Comparison of ENCODE assay signal across 9 mouse cellular contexts in genomic region chr19:46961047-46961651, GRCm38 (mm10). TPM values are rescaled to one million over a fixed set of nuclear protein-coding genes. Genes with fewer than 3 reads are reported as not detected.
A peak's percentile ranks its signal among the peaks of the same experiment; 100 is the strongest.
DNase-seq lines count a peak whose midpoint lies in the region; ATAC-seq and TF ChIP-seq lines count a peak whose summit lies in the region.
"Had no signal": no experiment of that assay in that cellular context is flagged by ENCODE, and none has a peak within 500 bp of the region (broad histone marks: within the 10 kb centered on the region; RNA-seq: fewer than 3 reads in every experiment).

No protein-coding gene starts in this region.

- TF ChIP-seq RAD21 in CH12.LX (IDR thresholded peaks at IDR 0.05; ENCODE audit: low read depth, low read length), result no peak

- peaks cover 2% of the 10 kb centered on the region for H3K79me2 ChIP-seq in heart, adult 2 months (replicated peaks; ENCODE audit: control insufficient read depth, insufficient read depth, low read length)
- H3K79me2 ChIP-seq in CH12.LX (replicated peaks; ENCODE audit: control insufficient read depth, extremely low read depth, insufficient read depth, poor library complexity, severe bottlenecking), result peaks cover 30% of the 10 kb centered on the region

- TF ChIP-seq CTCF in heart, adult 2 months (IDR thresholded peaks at IDR 0.05), result no peak
- no peak for TF ChIP-seq CTCF in CH12.LX (conservative IDR thresholded peaks at IDR 0.05 in 1 of 2, IDR thresholded peaks at IDR 0.05 in 1 of 2; ENCODE audit: low read depth in 2 of 2, low read length in 2 of 2)
- TF ChIP-seq CTCF in liver, postnatal 0 days (IDR thresholded peaks at IDR 0.05; ENCODE audit: low read depth), result no peak

- peaks cover 6% of the 10 kb centered on the region for H3K4me1 ChIP-seq in heart, adult 2 months (ENCODE audit: control insufficient read depth, insufficient read depth, low read length)
- peaks cover 3 to 38% of the 10 kb centered on the region in 2 experiments; a peak in 3 of 4 replicates for H3K4me1 ChIP-seq in CH12.LX (ENCODE audit: control insufficient read depth in 1 of 2, insufficient read depth in 2 of 2)
- peaks cover 18% of the 10 kb centered on the region for H3K4me1 ChIP-seq in forebrain, embryonic 14.5 days (ENCODE audit: control insufficient read depth, insufficient read depth, low read length)
- peaks cover 49% of the 10 kb centered on the region for H3K4me1 ChIP-seq in liver, postnatal 0 days (ENCODE audit: insufficient read depth)

- intact Hi-C loops in heart, adult 2 months (cut with DNase I), result no loop called here
- intact Hi-C loops in heart, postnatal 36 days (cut with DNase I), result no loop called here

- no peak for TF ChIP-seq EP300 in heart, adult 2 months (IDR thresholded peaks at IDR 0.05; ENCODE audit: insufficient read depth, low read depth, low read length)
- TF ChIP-seq EP300 in CH12.LX (IDR thresholded peaks at IDR 0.05; ENCODE audit: low read length), result 0 out of 2 replicates have a peak, but pooled peaks have one; percentile 37
- no peak; the same call in 1 of the 2 replicates for TF ChIP-seq EP300 in liver, postnatal 0 days (IDR thresholded peaks at IDR 0.05; ENCODE audit: low read depth)

- dilution Hi-C loops in CH12.LX (cut with MboI; ENCODE audit: extremely low pct_ligation_motif_present, extremely low pct_unique_long_range_greater_than_20kb, low sequenced_read_pairs), result no loop called here

- DNase-seq in heart, adult 2 months, result no peak
- no peak for DNase-seq in heart, postnatal 36 days
- peak; percentile 60 for DNase-seq in CH12.LX (ENCODE audit: extremely low read depth)
- no peak for DNase-seq in forebrain, embryonic 14.5 days (ENCODE audit: low spot score)
- no peak for DNase-seq in liver, postnatal 0 days
- no peak for DNase-seq in frontal cortex, postnatal 36 days (ENCODE audit: low spot score in 2 of 2)
- no peak for DNase-seq in cerebellum, adult 9-11 months
- no peak for DNase-seq in adipocyte (ENCODE audit: low spot score)

- peak overlapping the region; percentile 73 for H3K9ac ChIP-seq in heart, adult 2 months (ENCODE audit: low read depth, low read length)
- peak overlapping the region; percentile 97 for H3K9ac ChIP-seq in CH12.LX (ENCODE audit: insufficient read depth, low read depth)
- peak overlapping the region; percentile 88 for H3K9ac ChIP-seq in forebrain, embryonic 14.5 days (ENCODE audit: low read length)
- peak overlapping the region; percentile 98 for H3K9ac ChIP-seq in liver, postnatal 0 days (replicated peaks)

- peaks cover 6% of the 10 kb centered on the region for H3K36me3 ChIP-seq in heart, adult 2 months (ENCODE audit: control insufficient read depth, insufficient read depth, low read length)
- H3K36me3 ChIP-seq in CH12.LX (replicated peaks in 1 of 2; ENCODE audit: control insufficient read depth in 1 of 2, insufficient read depth in 1 of 2, low read length in 1 of 2), result peaks cover 0 to 21% of the 10 kb centered on the region in 2 experiments
- no peaks in the 10 kb centered on the region for H3K36me3 ChIP-seq in forebrain, embryonic 14.5 days (ENCODE audit: control insufficient read depth, insufficient read depth, low read length)
- no peaks in the 10 kb centered on the region for H3K36me3 ChIP-seq in liver, postnatal 0 days (replicated peaks; ENCODE audit: insufficient read depth, low read length)

- WGBS in heart, adult 2 months, result 7% methylated on average over 22 of the region's 22 CpGs
- WGBS in forebrain, embryonic 14.5 days, result 5% methylated on average over 22 of the region's 22 CpGs
- 7% methylated on average over 22 of the region's 22 CpGs for WGBS in liver, postnatal 0 days (ENCODE audit: insufficient replicate concordance)

- H3K27ac ChIP-seq in heart, adult 2 months, result peak overlapping the region; percentile 84
- peak overlapping the region; percentile 57; the same call in 1 of the 2 replicates for H3K27ac ChIP-seq in CH12.LX (ENCODE audit: insufficient read depth, low read depth)
- peak overlapping the region; percentile 98 for H3K27ac ChIP-seq in forebrain, embryonic 14.5 days (ENCODE audit: low read depth, low read length)
- peak overlapping the region; percentile 98 for H3K27ac ChIP-seq in liver, postnatal 0 days (ENCODE audit: low read depth)

- peak overlapping the region; percentile 56 for H3K4me3 ChIP-seq in heart, adult 2 months
- H3K4me3 ChIP-seq in CH12.LX (replicated peaks in 1 of 3; ENCODE audit: low read depth in 2 of 3, low read length in 2 of 3, poor library complexity in 1 of 3), result peak overlapping the region; percentile 71 to 84 (median 77)
- peak overlapping the region; percentile 70 for H3K4me3 ChIP-seq in forebrain, embryonic 14.5 days (ENCODE audit: low read depth, low read length)
- H3K4me3 ChIP-seq in liver, postnatal 0 days (ENCODE audit: low read depth, low read length), result peak overlapping the region; percentile 70

- peak; percentile 12; the same call in 1 of the 2 replicates for ATAC-seq in forebrain, embryonic 14.5 days
- peak; percentile 3; the same call in 1 of the 2 replicates for ATAC-seq in liver, postnatal 0 days

- peak overlapping the region; percentile 97 for H3K4me2 ChIP-seq in CH12.LX (ENCODE audit: insufficient read depth, low read depth, poor library complexity, severe bottlenecking)
- peak overlapping the region; percentile 62 for H3K4me2 ChIP-seq in forebrain, embryonic 14.5 days (ENCODE audit: low read length)
- peak overlapping the region; percentile 74 for H3K4me2 ChIP-seq in liver, postnatal 0 days (ENCODE audit: low read depth, low read length)

- TF ChIP-seq POLR2A in heart, adult 2 months (IDR thresholded peaks at IDR 0.05; ENCODE audit: insufficient read depth, low read depth, low read length), result no peak
- TF ChIP-seq POLR2A in CH12.LX (IDR thresholded peaks at IDR 0.05; ENCODE audit: low read depth, low read length), result no peak

- H3K27me3 ChIP-seq in heart, adult 2 months (ENCODE audit: control insufficient read depth, insufficient read depth, low read length), result no peaks in the 10 kb centered on the region
- no peaks in the 10 kb centered on the region for H3K27me3 ChIP-seq in CH12.LX (replicated peaks)
- no peaks in the 10 kb centered on the region for H3K27me3 ChIP-seq in forebrain, embryonic 14.5 days (replicated peaks; ENCODE audit: control insufficient read depth, insufficient read depth, low read length)
- H3K27me3 ChIP-seq in liver, postnatal 0 days (ENCODE audit: insufficient read depth, low read length), result no peaks in the 10 kb centered on the region

- H3K9me3 ChIP-seq in CH12.LX (replicated peaks; ENCODE audit: low read length), result peaks cover 3% of the 10 kb centered on the region
- no peaks in the 10 kb centered on the region for H3K9me3 ChIP-seq in forebrain, embryonic 14.5 days (replicated peaks; ENCODE audit: control insufficient read depth, low read length)
- H3K9me3 ChIP-seq in liver, postnatal 0 days (ENCODE audit: low read length), result no peaks in the 10 kb centered on the region

- in situ Hi-C loops in CH12.LX (cut with MboI; ENCODE audit: low pct_ligation_motif_present, low pct_unique_long_range_greater_than_20kb, low sequenced_read_pairs), result no loop called here

TF ChIP-seq in CH12.LX, 34 proteins besides CTCF, POLR2A, EP300 and RAD21:
- TF ChIP-seq SIN3A (IDR thresholded peaks at IDR 0.05; ENCODE audit: low read length), result peak; percentile 22
- TF ChIP-seq RCOR1 (conservative IDR thresholded peaks at IDR 0.05; ENCODE audit: low read depth, low read length), result 0 out of 2 replicates have a peak, but pooled peaks have one; percentile 37
- 0 out of 2 replicates have a peak, but pooled peaks have one; percentile 8 for TF ChIP-seq IRF4 (IDR thresholded peaks at IDR 0.05; ENCODE audit: low read depth, low read length)
- TF ChIP-seq TBP (conservative IDR thresholded peaks at IDR 0.05; ENCODE audit: low read depth, low read length), result 0 out of 2 replicates have a peak, but pooled peaks have one; percentile 0
- TF ChIP-seq MAX (IDR thresholded peaks at IDR 0.05; ENCODE audit: low read length), result no peak
- no peak for TF ChIP-seq HCFC1 (IDR thresholded peaks at IDR 0.05; ENCODE audit: low read depth, low read length)

RNA-seq across cellular contexts. Expression of gene Ina, which starts 53.3 kb away (rescaled TPM):
- under 1 TPM in 1 of 2 experiments, not detected in 1; 0.11 TPM for total RNA-seq in heart, adult 2 months (2021)
- polyA plus RNA-seq in heart, adult 2 months (2012; rRNA removed), result 0.04 and 0.09 TPM in 2 replicates
- total RNA-seq in heart, postnatal 36 days (2021), result not detected
- total RNA-seq in CH12.LX (2012; rRNA removed) (not detected in 2 replicates), CH12.LX (2014; rRNA removed) (not detected in 2 replicates)
- polyA plus RNA-seq in CH12.LX (2012; ENCODE audit: insufficient read length, low read depth), result not detected in 2 replicates
- polyA plus RNA-seq in forebrain, embryonic 14.5 days (2014; fragmentation: Nextera tagmentation; extraction: Ambion mirVana), result 253 and 297 TPM in 2 replicates
- polyA plus RNA-seq in liver, postnatal 0 days (2015; fragmentation: Nextera tagmentation; extraction: Ambion mirVana), result not detected in 2 replicates
- total RNA-seq: hematopoietic stem cell, adult 5-6 weeks had no signal

RNA-seq across cellular contexts. Expression of gene Nt5c2, which starts 53.8 kb away (rescaled TPM):
- 10 to 100 TPM; 58.2 to 63.9 TPM for total RNA-seq in heart, adult 2 months (2021)
- 16.7 and 24.5 TPM in 2 replicates for polyA plus RNA-seq in heart, adult 2 months (2012; rRNA removed)
- total RNA-seq in heart, postnatal 36 days (2021), result 10 to 100 TPM; 59.6 to 61.2 TPM
- 15.1 and 22.5 TPM in 2 replicates for total RNA-seq in CH12.LX (2012; rRNA removed)
- 21.1 and 26.0 TPM in 2 replicates for total RNA-seq in CH12.LX (2014; rRNA removed)
- polyA plus RNA-seq in CH12.LX (2012; ENCODE audit: insufficient read length, low read depth), result 58.8 and 62.9 TPM in 2 replicates
- polyA plus RNA-seq in forebrain, embryonic 14.5 days (2014; fragmentation: Nextera tagmentation; extraction: Ambion mirVana), result 84.2 and 86.2 TPM in 2 replicates
- polyA plus RNA-seq in liver, postnatal 0 days (2015; fragmentation: Nextera tagmentation; extraction: Ambion mirVana), result 30.2 and 36.1 TPM in 2 replicates

Comparison
In these comparisons a context has a peak if more than half of its experiments do, and no peak if none do; other contexts are left out.
1. RNA of gene Ina, which starts 53.3 kb away (polyA plus RNA-seq): 253 to 297 TPM in forebrain, embryonic 14.5 days; 0.04 to 0.09 TPM in heart, adult 2 months, not detected in CH12.LX and not detected in liver, postnatal 0 days; every median in the first group is over 100 times any median in the second.
2. Peak in every context shown above with its lines, with median percentiles within 50 percentile points of each other: H3K27ac ChIP-seq, H3K4me3 ChIP-seq, H3K9ac ChIP-seq and H3K4me2 ChIP-seq.